Mouse (Mus musculus) heart, adult 2 months (tissue): ENCODE results near the gene Gpx7.

Experiments used
- CTCF ChIP-seq: fragments of 200-600 bp; IDR thresholded peaks from 2 replicates; pipeline ENCODE4 v1.8.1; 2022; ENCODE audit warnings: antibody characterized with exemption, mild to moderate bottlenecking, moderate library complexity
- EP300 ChIP-seq: fragments of 200-500 bp; IDR thresholded peaks from 2 replicates; pipeline ENCODE4 v1.6.1; 2011; ENCODE audit warnings: low read depth, low read length, control low read depth; ENCODE audit not compliant: insufficient read depth
- POLR2A ChIP-seq: fragments of 200-500 bp; IDR thresholded peaks from 2 replicates; pipeline ENCODE4 v1.6.1; 2011; ENCODE audit warnings: mild to moderate bottlenecking, low read depth, low read length, control low read depth; ENCODE audit not compliant: insufficient read depth

GRCm38 (mm10) chr4:108391124-108391523, 15.6 kb downstream of the Gpx7 start:
- TF ChIP-seq CTCF (no peak), POLR2A (no peak), EP300 (no peak)
